In genomic region chr15:31447121-31447520, GRCm38 (mm10) we compare ENCODE assay signal across 7 mouse cellular contexts. TPM values are rescaled to one million over a fixed set of nuclear protein-coding genes. Genes with fewer than 3 reads are reported as not detected.
DNase-seq lines count a peak whose midpoint lies in the region; ATAC-seq lines count a peak whose summit lies in the region.

No protein-coding gene starts in this region.

- no peaks in the 10 kb centered on the region for H3K4me1 ChIP-seq in stomach, embryonic 14.5 days (ENCODE audit: control insufficient read depth, insufficient read depth, low read length)

- peak; percentile 19 for DNase-seq in urinary bladder, postnatal 25 days (ENCODE audit: low spot score)
- no peak for DNase-seq in urinary bladder, postnatal 36 days (ENCODE audit: low spot score in 2 of 2)
- peak; percentile 54 for DNase-seq in cerebellum, adult 9-10 months
- DNase-seq in heart, adult 8-10 months (ENCODE audit: low spot score), result peak; percentile 56
- peak; percentile 68 for DNase-seq in kidney, postnatal 10 days
- peak; percentile 65 for DNase-seq in lung, postnatal 25 days (ENCODE audit: low spot score)

- H3K4me2 ChIP-seq in stomach, embryonic 14.5 days (replicated peaks; ENCODE audit: low read depth, low read length), result no peak overlapping the region

- no peaks in the 10 kb centered on the region for H3K27me3 ChIP-seq in stomach, embryonic 14.5 days (ENCODE audit: control insufficient read depth, insufficient read depth, low read length)

- 44% methylated on average over 7 of the region's 7 CpGs for WGBS in stomach, embryonic 14.5 days

- no peak overlapping the region for H3K9ac ChIP-seq in stomach, embryonic 14.5 days (replicated peaks; ENCODE audit: low read depth, low read length)

- H3K4me3 ChIP-seq in stomach, embryonic 14.5 days (ENCODE audit: low read depth, low read length), result no peak overlapping the region

- H3K36me3 ChIP-seq in stomach, embryonic 14.5 days (ENCODE audit: control insufficient read depth, insufficient read depth, low read length), result no peaks in the 10 kb centered on the region

- H3K27ac ChIP-seq in stomach, embryonic 14.5 days (ENCODE audit: low read length), result no peak overlapping the region

- ATAC-seq in stomach, embryonic 14.5 days (ENCODE audit: insufficient number of reproducible peaks, insufficient read depth, low FRiP score, low read depth), result 0 out of 2 replicates have a peak, but pooled peaks have one; percentile 26

- H3K9me3 ChIP-seq in stomach, embryonic 14.5 days (ENCODE audit: control insufficient read depth, low read depth, low read length), result no peaks in the 10 kb centered on the region

RNA-seq across cellular contexts. Expression of gene Ropn1l, which starts 6.4 kb away (rescaled TPM):
- total RNA-seq in heart, adult 8-10 months (2022), result under 1 TPM in 2 of 4 experiments, not detected in 2; 0.28 to 0.57 TPM
- 1.4 and 2.3 TPM in 2 replicates for polyA plus RNA-seq in stomach, embryonic 14.5 days (2014; fragmentation: Nextera tagmentation; extraction: Ambion mirVana)

Comparison
In these comparisons a context has a peak if more than half of its experiments do, and no peak if none do; other contexts are left out.
1. DNase-seq: peak in urinary bladder, postnatal 25 days (single experiment), cerebellum, adult 9-10 months (single experiment), heart, adult 8-10 months (single experiment), kidney, postnatal 10 days (single experiment) and lung, postnatal 25 days (single experiment); none in urinary bladder, postnatal 36 days (0 of 2).